Mouse (Mus musculus): ENCODE results near the gene Snx17. TPM values are rescaled to one million over a fixed set of nuclear protein-coding genes. Genes with fewer than 3 reads are reported as not detected.
A peak's percentile ranks its signal among the peaks of the same experiment; 100 is the strongest.

Gene Snx17
- polyA plus RNA-seq, 1 experiment, result 134 TPM

GRCm38 (mm10) chr5:31188223-31188840, 4.7 kb upstream of the Snx17 start:
- TF ChIP-seq POLR2A (IDR thresholded peaks at IDR 0.05; ENCODE audit: control insufficient read depth, extremely low read depth, insufficient read depth, low read length, poor library complexity) (no peak), CTCF (IDR thresholded peaks at IDR 0.05; ENCODE audit: borderline replicate concordance, control insufficient read depth, extremely low read depth, insufficient read depth, low read length, poor library complexity) (no peak)
- WGBS, result 80% methylated on average over 4 of the region's 4 CpGs
- H3K27ac ChIP-seq (ENCODE audit: control insufficient read depth, insufficient read depth, low read length), result no peak overlapping the region
- H3K36me3 ChIP-seq (ENCODE audit: control insufficient read depth, insufficient read depth, low read length), result peaks cover 27% of the 10 kb centered on the region
- DNase-seq, result no peak
- no peaks in the 10 kb centered on the region for H3K27me3 ChIP-seq (ENCODE audit: control insufficient read depth, insufficient read depth, low read length)
- no peak overlapping the region for H3K4me3 ChIP-seq (ENCODE audit: control insufficient read depth, insufficient read depth, low read length)
- H3K4me1 ChIP-seq (replicated peaks; ENCODE audit: control insufficient read depth, insufficient read depth, low read length), result peaks cover 4% of the 10 kb centered on the region

GRCm38 (mm10) chr5:31190201-31190600, 2.8 kb upstream of the Snx17 start:
- peaks cover 4% of the 10 kb centered on the region for H3K4me1 ChIP-seq (replicated peaks; ENCODE audit: control insufficient read depth, insufficient read depth, low read length)
- TF ChIP-seq POLR2A (IDR thresholded peaks at IDR 0.05; ENCODE audit: control insufficient read depth, extremely low read depth, insufficient read depth, low read length, poor library complexity), result no peak
- no peak for TF ChIP-seq CTCF (IDR thresholded peaks at IDR 0.05; ENCODE audit: borderline replicate concordance, control insufficient read depth, extremely low read depth, insufficient read depth, low read length, poor library complexity)
- H3K27ac ChIP-seq (ENCODE audit: control insufficient read depth, insufficient read depth, low read length), result no peak overlapping the region
- H3K27me3 ChIP-seq (ENCODE audit: control insufficient read depth, insufficient read depth, low read length), result no peaks in the 10 kb centered on the region
- DNase-seq, result no peak
- H3K36me3 ChIP-seq (ENCODE audit: control insufficient read depth, insufficient read depth, low read length), result peaks cover 31% of the 10 kb centered on the region
- no peak overlapping the region for H3K4me3 ChIP-seq (ENCODE audit: control insufficient read depth, insufficient read depth, low read length)
- WGBS, result 98% methylated on average over 9 of the region's 9 CpGs

- H3K4me3 ChIP-seq (ENCODE audit: control insufficient read depth, insufficient read depth, low read length), result peak overlapping the region; percentile 66
- H3K27me3 ChIP-seq (ENCODE audit: control insufficient read depth, insufficient read depth, low read length), result no peaks in the 10 kb centered on the region
- WGBS, result 7% methylated on average over 42 of the region's 42 CpGs
- DNase-seq, result no peak
- peak overlapping the region; percentile 45 for H3K27ac ChIP-seq (ENCODE audit: control insufficient read depth, insufficient read depth, low read length)
- H3K36me3 ChIP-seq (ENCODE audit: control insufficient read depth, insufficient read depth, low read length), result peaks cover 47% of the 10 kb centered on the region
- TF ChIP-seq POLR2A (IDR thresholded peaks at IDR 0.05; ENCODE audit: control insufficient read depth, extremely low read depth, insufficient read depth, low read length, poor library complexity), result no peak
- no peak for TF ChIP-seq CTCF (IDR thresholded peaks at IDR 0.05; ENCODE audit: borderline replicate concordance, control insufficient read depth, extremely low read depth, insufficient read depth, low read length, poor library complexity)
- H3K4me1 ChIP-seq (replicated peaks; ENCODE audit: control insufficient read depth, insufficient read depth, low read length), result peaks cover 4% of the 10 kb centered on the region
Observed at GRCm38 (mm10) chr5:31192045-31192938, 735 bp upstream of the Snx17 start.

GRCm38 (mm10) chr5:31193631-31194281, 729 bp downstream of the Snx17 start:
- Histone ChIP-seq H3K27me3 (ENCODE audit: control insufficient read depth, insufficient read depth, low read length) (no peaks in the 10 kb centered on the region), H3K27ac (ENCODE audit: control insufficient read depth, insufficient read depth, low read length) (peak overlapping the region; percentile 28; the same call in 1 of the 2 replicates), H3K4me1 (replicated peaks; ENCODE audit: control insufficient read depth, insufficient read depth, low read length) (peaks cover 4% of the 10 kb centered on the region), H3K36me3 (ENCODE audit: control insufficient read depth, insufficient read depth, low read length) (peaks cover 49% of the 10 kb centered on the region), H3K4me3 (ENCODE audit: control insufficient read depth, insufficient read depth, low read length) (peak overlapping the region; percentile 76)
- WGBS, result 8% methylated on average over 25 of the region's 25 CpGs
- TF ChIP-seq CTCF (IDR thresholded peaks at IDR 0.05; ENCODE audit: borderline replicate concordance, control insufficient read depth, extremely low read depth, insufficient read depth, low read length, poor library complexity) (no peak), POLR2A (IDR thresholded peaks at IDR 0.05; ENCODE audit: control insufficient read depth, extremely low read depth, insufficient read depth, low read length, poor library complexity) (no peak)
- DNase-seq, result no peak

- Histone ChIP-seq H3K4me1 (replicated peaks; ENCODE audit: control insufficient read depth, insufficient read depth, low read length) (peaks cover 4% of the 10 kb centered on the region), H3K4me3 (ENCODE audit: control insufficient read depth, insufficient read depth, low read length) (no peak overlapping the region), H3K27me3 (ENCODE audit: control insufficient read depth, insufficient read depth, low read length) (no peaks in the 10 kb centered on the region), H3K27ac (ENCODE audit: control insufficient read depth, insufficient read depth, low read length) (no peak overlapping the region), H3K36me3 (ENCODE audit: control insufficient read depth, insufficient read depth, low read length) (peaks cover 55% of the 10 kb centered on the region)
- 96% methylated on average over 16 of the region's 16 CpGs for WGBS
- no peak for TF ChIP-seq CTCF (IDR thresholded peaks at IDR 0.05; ENCODE audit: borderline replicate concordance, control insufficient read depth, extremely low read depth, insufficient read depth, low read length, poor library complexity)
- TF ChIP-seq POLR2A (IDR thresholded peaks at IDR 0.05; ENCODE audit: control insufficient read depth, extremely low read depth, insufficient read depth, low read length, poor library complexity), result no peak
- no peak for DNase-seq
Observed at GRCm38 (mm10) chr5:31194486-31195485, 1.8 kb downstream of the Snx17 start.

Measured in thymus, adult 2 months (tissue).